Mouse (Mus musculus) right cerebral cortex, postnatal 36 days (tissue): ENCODE measurements around the gene Apcs.

ENCODE experiments used
- DNase-seq, 2 experiments: peaks; one replicate each; pipeline ENCODE4 v3.0.0; 2022; ENCODE audit warnings: low spot score in 2 of 2, mixed read lengths in 1 of 2

Gene Apcs

GRCm38 (mm10) chr1:172894777-172895357 lies at the start of gene Apcs:
Gene Apcs, minus strand, starts transcription at chr1:172895041.
- DNase-seq = no peak

- DNase-seq = no peak
Observed at GRCm38 (mm10) chr1:172932197-172932596, 37.4 kb upstream of the Apcs start.

GRCm38 (mm10) chr1:172918450-172918849 lies 23.6 kb upstream of the Apcs start:
- DNase-seq = peak in 1 of 2 experiments; percentile 9

GRCm38 (mm10) chr1:172917115-172917514 lies 22.3 kb upstream of the Apcs start:
- DNase-seq = no peak

- no peak for DNase-seq
Observed at GRCm38 (mm10) chr1:172903313-172903712, 8.5 kb upstream of the Apcs start.

- DNase-seq = no peak
Observed at GRCm38 (mm10) chr1:172895435-172895834, 594 bp upstream of the Apcs start.

GRCm38 (mm10) chr1:172876675-172877074 lies 18.2 kb downstream of the Apcs start:
- DNase-seq = no peak

- DNase-seq = no peak
Observed at GRCm38 (mm10) chr1:172875265-172875664, 19.6 kb downstream of the Apcs start.

GRCm38 (mm10) chr1:172848171-172848570 lies 46.7 kb downstream of the Apcs start:
- no peak for DNase-seq

- no peak for DNase-seq
Observed at GRCm38 (mm10) chr1:172847044-172847761, 47.6 kb downstream of the Apcs start.
